Mouse (Mus musculus) cerebellum, adult 2 months (tissue): Measurements from ENCODE around the gene Astn1. TPM values are rescaled to one million over a fixed set of nuclear protein-coding genes. Genes with fewer than 3 reads are reported as not detected.

Experiments used
- DNase-seq, 2 experiments: peaks; one replicate each; pipeline ENCODE4 v3.0.0; 2021
- H3K27ac ChIP-seq: fragments of 200-500 bp; 2 replicates; pipeline ENCODE4 v1.5.1; 2012; ENCODE audit warnings: low read length, control low read depth, inconsistent platforms; ENCODE audit not compliant: insufficient read depth
- H3K27me3 ChIP-seq: fragments of 200-500 bp; 2 replicates; pipeline ENCODE4 v1.6.1; 2012; ENCODE audit warnings: inconsistent platforms, mild to moderate bottlenecking, low read length, moderate library complexity; ENCODE audit not compliant: control insufficient read depth, insufficient read depth
- H3K4me1 ChIP-seq: fragments of 200-500 bp; 2 replicates; pipeline ENCODE4 v1.6.1; 2011; ENCODE audit warnings: low read length; ENCODE audit not compliant: control insufficient read depth, insufficient read depth
- H3K4me3 ChIP-seq: fragments of 200-500 bp; replicated peaks from 2 replicates; pipeline ENCODE3; 2011; ENCODE audit warnings: mild to moderate bottlenecking, low read depth, low read length, control low read depth; ENCODE audit not compliant: insufficient read depth
- CTCF ChIP-seq: fragments of 200-500 bp; IDR thresholded peaks from 2 replicates; pipeline ENCODE4 v1.5.1; 2011; ENCODE audit warnings: low read depth, mild to moderate bottlenecking, control low read depth, low read length, moderate library complexity, borderline replicate concordance; ENCODE audit not compliant: insufficient read depth
- POLR2A ChIP-seq: fragments of 200-500 bp; IDR thresholded peaks from 2 replicates; pipeline ENCODE4 v1.6.1; 2011; ENCODE audit warnings: low read length, control low read depth, borderline replicate concordance; ENCODE audit not compliant: insufficient read depth
- WGBS: fragments of 180-500 bp; shearing (Covaris S2); methylation state at CpG from one replicate; pipeline ENCODE4 v1.1.7; 2018; 5-methylcytosine and 5-hydroxymethylcytosine counted together
- polyA plus RNA-seq: library from polyadenylated mRNA; depleted of rRNA; stranded (reverse); fragments of >200 nt; gene quantifications from 2 replicates; pipeline ENCODE4 v1.2.3, GENCODE M21; 2012

Gene Astn1
- polyA plus RNA-seq, 1 experiment: 32.2 TPM

DNA sequence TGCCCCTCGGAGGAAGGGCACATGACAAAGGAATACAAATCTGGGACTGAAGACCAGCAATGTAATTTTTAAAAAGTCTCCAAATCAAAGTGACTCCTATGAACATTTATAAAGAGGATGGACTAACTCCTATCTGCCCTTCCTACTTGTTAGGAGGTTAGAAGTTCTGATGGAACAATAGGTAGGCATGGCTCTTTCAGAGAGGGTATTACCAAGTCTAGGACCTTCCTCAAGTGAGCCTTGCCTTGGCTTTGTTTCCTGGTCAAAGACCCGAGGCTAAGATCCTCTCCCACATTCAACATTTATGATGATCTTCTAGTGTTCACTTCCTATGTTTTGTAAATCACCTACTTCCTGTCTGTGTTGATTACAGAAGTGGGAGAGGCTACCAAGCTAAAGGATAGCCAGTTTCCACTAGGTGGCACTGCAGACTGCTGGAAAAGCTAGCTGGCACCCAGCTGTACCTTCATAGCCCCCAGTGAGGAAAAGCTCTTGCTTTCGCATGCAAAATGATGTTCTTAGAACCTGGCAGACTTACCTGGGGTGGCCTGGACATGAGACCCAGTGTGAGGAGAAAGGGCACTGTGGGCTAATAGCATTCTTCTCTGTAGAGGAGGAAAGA is 308.0 kb downstream of the Astn1 start:
- no peaks in the 10 kb centered on the region for H3K27me3 ChIP-seq
- WGBS: 35% methylated on average over 3 of the region's 3 CpGs
- no peak overlapping the region for H3K27ac ChIP-seq
- no peak overlapping the region for H3K4me3 ChIP-seq
- TF ChIP-seq POLR2A: no peak
- TF ChIP-seq CTCF: peak; percentile 83
- DNase-seq: peak; percentile 32 to 55
- no peaks in the 10 kb centered on the region; the same call in 1 of the 2 replicates for H3K4me1 ChIP-seq

DNA sequence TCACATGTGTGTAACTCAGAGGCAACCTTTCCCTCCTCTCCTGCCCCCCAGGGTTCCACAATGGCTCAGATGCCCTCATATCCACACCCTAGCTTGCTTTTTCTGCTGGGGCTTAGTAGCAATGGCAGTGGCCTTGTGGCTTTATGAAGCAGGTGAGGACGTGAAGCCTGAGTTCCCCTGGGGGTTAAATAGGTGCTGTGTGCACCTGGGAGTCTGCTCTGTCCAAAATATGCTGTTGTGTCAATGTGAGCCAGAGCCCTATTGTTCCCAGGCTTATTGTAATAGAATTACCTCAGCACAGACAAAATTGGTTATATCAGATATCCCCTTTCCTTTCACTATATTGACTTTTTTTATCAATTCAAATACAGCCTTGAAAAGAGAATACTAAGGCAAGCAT is 325.7 kb downstream of the Astn1 start:
- TF ChIP-seq POLR2A (no peak), CTCF (no peak)
- H3K4me3 ChIP-seq: no peak overlapping the region
- DNase-seq: no peak
- no peak overlapping the region for H3K27ac ChIP-seq
- H3K4me1 ChIP-seq: no peaks in the 10 kb centered on the region
- WGBS: 52% methylated on average over 1 of the region's 1 CpGs
- no peaks in the 10 kb centered on the region for H3K27me3 ChIP-seq

DNA sequence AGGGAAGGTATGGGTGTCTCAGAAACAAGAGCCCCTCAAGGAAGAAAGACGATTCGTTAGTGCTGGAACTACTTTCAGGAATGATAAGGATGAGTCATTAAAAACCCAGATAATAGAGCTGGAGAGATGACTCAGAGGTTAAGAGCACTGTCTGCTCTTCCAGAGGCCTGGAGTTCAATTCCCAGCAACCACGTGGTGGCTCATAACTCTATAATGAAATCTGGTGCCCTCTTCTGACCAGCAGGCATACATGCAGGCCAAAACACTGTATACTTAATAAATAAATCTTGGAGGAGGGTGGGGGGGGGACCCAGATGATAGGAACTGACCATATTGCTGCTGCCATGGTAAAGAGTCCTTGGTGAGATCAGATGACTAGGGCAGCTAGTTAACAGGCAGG is 335.4 kb downstream of the Astn1 start:
- Histone ChIP-seq H3K27ac (no peak overlapping the region), H3K4me3 (no peak overlapping the region), H3K4me1 (peaks cover 2% of the 10 kb centered on the region; the same call in 1 of the 2 replicates), H3K27me3 (no peaks in the 10 kb centered on the region)
- TF ChIP-seq CTCF (no peak), POLR2A (no peak)
- DNase-seq: no peak
- WGBS: 77% methylated on average over 3 of the region's 3 CpGs

DNA sequence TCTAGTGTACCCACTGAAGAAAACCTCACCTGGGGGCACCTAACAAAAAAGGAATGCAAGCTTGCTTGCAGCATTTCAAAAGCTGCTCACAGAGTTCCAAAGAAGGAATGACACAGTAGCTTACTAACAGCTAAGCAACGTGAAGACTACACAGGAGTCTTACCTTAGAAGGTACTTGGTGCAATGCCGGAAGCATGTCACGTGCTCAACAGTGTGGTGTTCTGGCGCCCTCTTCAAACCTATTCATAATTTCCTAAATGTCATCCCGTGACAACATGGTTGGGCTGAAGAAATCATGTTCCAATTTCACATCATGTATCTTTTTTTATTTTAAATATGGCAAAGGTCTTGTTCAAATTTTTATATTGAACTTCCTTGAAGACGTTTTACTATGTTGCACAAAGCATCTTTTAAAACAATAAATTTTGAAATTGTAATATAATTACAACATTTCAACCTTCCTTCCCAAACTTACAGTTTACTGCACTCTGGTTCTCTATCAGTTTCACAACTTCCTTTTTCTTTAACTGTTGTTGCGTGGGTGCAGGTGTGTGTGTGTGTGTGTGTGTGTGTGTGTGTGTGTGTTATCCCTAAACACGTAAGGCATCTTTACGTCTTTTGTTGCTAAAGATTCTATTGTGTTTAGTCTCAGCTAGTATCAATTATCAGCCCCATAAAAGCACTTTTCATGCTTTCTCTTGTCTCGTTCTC is 335.9 kb downstream of the Astn1 start:
- no peak overlapping the region for H3K4me3 ChIP-seq
- 89% methylated on average over 10 of the region's 10 CpGs for WGBS
- H3K27ac ChIP-seq: no peak overlapping the region
- H3K4me1 ChIP-seq: peaks cover 2% of the 10 kb centered on the region; the same call in 1 of the 2 replicates
- TF ChIP-seq CTCF (no peak), POLR2A (no peak)
- DNase-seq: no peak
- H3K27me3 ChIP-seq: no peaks in the 10 kb centered on the region

DNA sequence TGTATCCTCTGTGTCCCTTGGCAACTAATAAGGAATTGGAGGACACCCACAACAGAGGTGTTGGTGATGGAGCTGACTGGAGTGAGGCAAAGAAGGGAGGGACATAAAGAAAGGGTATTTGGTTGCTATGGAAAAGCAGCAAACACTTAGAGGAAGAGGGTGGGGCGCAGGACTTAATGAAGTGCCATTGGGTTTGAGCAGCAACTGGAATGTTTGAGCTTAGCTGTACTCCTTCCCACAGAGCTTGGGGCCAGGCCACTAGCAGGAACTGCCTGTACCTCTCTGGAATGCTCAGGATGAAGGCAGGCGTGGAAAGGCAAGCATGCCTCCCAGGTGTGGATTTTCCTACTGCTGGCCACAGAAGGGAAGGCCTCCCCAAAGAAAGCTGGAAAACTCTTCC is 337.2 kb downstream of the Astn1 start:
- H3K27ac ChIP-seq: no peak overlapping the region
- 92% methylated on average over 2 of the region's 2 CpGs for WGBS
- no peaks in the 10 kb centered on the region for H3K27me3 ChIP-seq

DNA sequence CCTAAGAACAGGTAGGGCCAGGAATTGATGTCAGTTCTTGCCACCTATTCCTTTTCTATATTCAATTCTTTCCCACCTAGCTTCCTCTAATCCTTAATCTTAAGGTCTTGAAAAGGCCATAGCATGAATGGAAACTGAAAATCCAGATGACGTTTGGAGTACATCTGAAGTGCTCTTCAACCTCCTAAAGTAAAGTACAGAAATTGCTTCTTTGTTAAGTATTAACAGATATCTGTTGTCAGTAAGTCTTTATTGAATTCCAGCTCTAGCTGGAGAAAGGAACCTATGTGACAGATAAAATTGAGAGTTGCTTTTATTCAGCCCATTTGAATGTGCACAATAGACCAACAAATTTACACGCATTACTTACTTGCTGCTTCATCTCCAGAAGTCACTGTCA is 338.1 kb downstream of the Astn1 start:
- no peak for TF ChIP-seq CTCF

More for the DNA sequence above, 337.2 kb downstream of the Astn1 start:
- Histone ChIP-seq H3K4me3 (no peak overlapping the region), H3K4me1 (peaks cover 5% of the 10 kb centered on the region; the same call in 1 of the 2 replicates)
- TF ChIP-seq CTCF: no peak
- no peak for TF ChIP-seq POLR2A
- no peak for DNase-seq

DNA sequence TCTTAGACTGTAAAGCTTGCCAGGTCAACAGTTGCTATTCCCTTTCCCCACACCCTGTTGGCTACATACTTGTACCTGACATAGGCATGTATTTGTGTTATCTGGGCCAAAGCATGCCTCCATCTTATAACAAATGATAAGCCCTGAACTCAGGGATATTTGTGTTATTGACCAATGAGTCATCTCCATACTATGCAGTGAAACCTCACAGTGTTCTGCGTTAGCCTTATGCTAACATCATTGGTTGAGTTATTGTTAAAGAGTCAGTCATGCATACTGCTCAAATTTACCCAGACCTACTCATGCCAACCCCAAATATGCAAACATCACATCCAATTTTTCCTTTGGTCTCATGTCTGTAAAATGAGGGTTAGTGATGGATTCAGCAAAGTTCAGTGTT is 339.3 kb downstream of the Astn1 start:
- 83% methylated on average over 1 of the region's 1 CpGs for WGBS
- DNase-seq: no peak
- H3K27ac ChIP-seq: no peak overlapping the region
- peaks cover 5% of the 10 kb centered on the region; the same call in 1 of the 2 replicates for H3K4me1 ChIP-seq
- no peaks in the 10 kb centered on the region for H3K27me3 ChIP-seq
- no peak overlapping the region for H3K4me3 ChIP-seq
- TF ChIP-seq POLR2A (no peak), CTCF (no peak)

More for the DNA sequence above, 338.1 kb downstream of the Astn1 start:
- no peak overlapping the region for H3K4me3 ChIP-seq
- WGBS: 88% methylated on average over 2 of the region's 2 CpGs
- no peak overlapping the region for H3K27ac ChIP-seq
- peaks cover 5% of the 10 kb centered on the region; the same call in 1 of the 2 replicates for H3K4me1 ChIP-seq
- no peak for DNase-seq
- no peaks in the 10 kb centered on the region for H3K27me3 ChIP-seq
